ENCODE assay signal across 38 mouse cellular contexts in genomic region chr19:44198494-44198893, GRCm38 (mm10). TPM values are rescaled to one million over a fixed set of nuclear protein-coding genes. Genes with fewer than 3 reads are reported as not detected.
"Had no signal": no experiment of that assay in that cellular context is flagged by ENCODE, and none has a peak within 500 bp of the region (broad histone marks: within the 10 kb centered on the region; RNA-seq: fewer than 3 reads in every experiment).

No protein-coding gene starts in this region.

- DNase-seq: left cerebral cortex, postnatal 4 days; liver, embryonic 13.5 days; liver, postnatal 0 days; lung, adult 18-20 months; lung, adult 2 months; lung, postnatal 10 days; lung, postnatal 4 days had no signal

- H3K4me2 ChIP-seq: limb, embryonic 12.5 days; limb, embryonic 13.5 days; limb, embryonic 15.5 days; liver, embryonic 11.5 days; liver, embryonic 12.5 days; liver, embryonic 13.5 days; liver, embryonic 15.5 days; lung, embryonic 14.5 days; lung, embryonic 15.5 days; midbrain, embryonic 11.5 days; midbrain, embryonic 12.5 days; midbrain, embryonic 13.5 days; midbrain, embryonic 15.5 days; neural tube, embryonic 12.5 days; neural tube, embryonic 13.5 days had no signal

- H3K27ac ChIP-seq: limb, embryonic 10.5 days; limb, embryonic 12.5 days; limb, embryonic 13.5 days; limb, embryonic 15.5 days; liver, embryonic 12.5 days; liver, embryonic 13.5 days; liver, embryonic 14.5 days; liver, embryonic 15.5 days; lung, embryonic 15.5 days; macrophage; midbrain, embryonic 10.5 days; midbrain, embryonic 12.5 days; midbrain, embryonic 13.5 days; midbrain, embryonic 15.5 days; neural tube, embryonic 12.5 days; neural tube, embryonic 13.5 days had no signal

- ATAC-seq: liver, embryonic 12.5 days; liver, postnatal 0 days; lung, postnatal 0 days; midbrain, embryonic 13.5 days; midbrain, embryonic 15.5 days; midbrain, embryonic 16.5 days had no signal

- H3K4me1 ChIP-seq: limb, embryonic 10.5 days; limb, embryonic 12.5 days; limb, embryonic 13.5 days; limb, embryonic 15.5 days; liver, embryonic 15.5 days; lung, embryonic 15.5 days; midbrain, embryonic 12.5 days; midbrain, embryonic 13.5 days; midbrain, embryonic 15.5 days; neural tube, embryonic 12.5 days had no signal

- H3K36me3 ChIP-seq: limb, embryonic 10.5 days; limb, embryonic 12.5 days; limb, embryonic 13.5 days; limb, embryonic 15.5 days; liver, embryonic 12.5 days; liver, embryonic 13.5 days; liver, embryonic 15.5 days; lung, embryonic 15.5 days; midbrain, embryonic 10.5 days; midbrain, embryonic 12.5 days; midbrain, embryonic 13.5 days; midbrain, embryonic 15.5 days; neural tube, embryonic 12.5 days; neural tube, embryonic 13.5 days had no signal

- H3K27me3 ChIP-seq: limb, embryonic 12.5 days; limb, embryonic 13.5 days; liver, embryonic 13.5 days; lung, embryonic 15.5 days; midbrain, embryonic 13.5 days; midbrain, embryonic 15.5 days; neural tube, embryonic 12.5 days; neural tube, embryonic 13.5 days had no signal

- H3K9ac ChIP-seq: limb, embryonic 12.5 days; limb, embryonic 13.5 days; limb, embryonic 15.5 days; liver, embryonic 12.5 days; liver, embryonic 13.5 days; liver, embryonic 14.5 days; liver, embryonic 15.5 days; liver, postnatal 0 days; lung, embryonic 14.5 days; lung, embryonic 15.5 days; midbrain, embryonic 12.5 days; midbrain, embryonic 13.5 days; midbrain, embryonic 15.5 days; neural tube, embryonic 12.5 days; neural tube, embryonic 13.5 days had no signal

- H3K4me3 ChIP-seq: limb, embryonic 10.5 days; limb, embryonic 12.5 days; limb, embryonic 13.5 days; limb, embryonic 15.5 days; liver, embryonic 12.5 days; liver, embryonic 13.5 days; liver, embryonic 15.5 days; lung, embryonic 15.5 days; megakaryocyte, embryonic 14.5 days; midbrain, embryonic 10.5 days; midbrain, embryonic 12.5 days; midbrain, embryonic 13.5 days; midbrain, embryonic 15.5 days; myocyte; neural tube, embryonic 12.5 days; neural tube, embryonic 13.5 days had no signal

- H3K9me3 ChIP-seq: limb, embryonic 10.5 days; limb, embryonic 12.5 days; limb, embryonic 13.5 days; limb, embryonic 15.5 days; liver, embryonic 12.5 days; liver, embryonic 13.5 days; liver, embryonic 15.5 days; lung, embryonic 15.5 days; megakaryocyte, embryonic 14.5 days; midbrain, embryonic 12.5 days; midbrain, embryonic 13.5 days; midbrain, embryonic 15.5 days; neural tube, embryonic 12.5 days; neural tube, embryonic 13.5 days had no signal

RNA-seq across cellular contexts. Expression of gene Scd3, which starts 4.6 kb away (rescaled TPM):
- total RNA-seq: megakaryocyte progenitor cell, adult 5-6 weeks; megakaryocyte-erythroid progenitor cell, adult 5-6 weeks; monocyte, adult 5-6 weeks had no signal
- polyA plus RNA-seq: limb, embryonic 12.5 days; limb, embryonic 13.5 days; liver, embryonic 11.5 days; liver, embryonic 12.5 days; liver, embryonic 13.5 days; liver, embryonic 14.5 days; liver, embryonic 15.5 days; liver, embryonic 16.5 days; liver, postnatal 0 days; lung, adult 2 months; macrophage had no signal

RNA-seq across cellular contexts. Expression of gene Pkd2l1, which starts 6.3 kb away (rescaled TPM):
- total RNA-seq: left cerebral cortex, postnatal 10 days; left cerebral cortex, postnatal 4 days; megakaryocyte progenitor cell, adult 5-6 weeks; megakaryocyte, adult 5-6 weeks; monocyte, adult 5-6 weeks had no signal
- polyA plus RNA-seq: limb, embryonic 10.5 days; limb, embryonic 11.5 days; limb, embryonic 12.5 days; limb, embryonic 13.5 days; limb, embryonic 15.5 days; liver, embryonic 11.5 days; liver, embryonic 12.5 days; liver, embryonic 13.5 days; liver, embryonic 14.5 days; liver, embryonic 15.5 days; liver, embryonic 16.5 days; liver, postnatal 0 days; lung, embryonic 14.5 days; lung, embryonic 16.5 days; macrophage; midbrain, embryonic 10.5 days; midbrain, embryonic 14.5 days; myocyte had no signal
